Mouse (Mus musculus): Measurements from ENCODE around the gene Nap1l2. TPM values are rescaled to one million over a fixed set of nuclear protein-coding genes. Genes with fewer than 3 reads are reported as not detected.

Nap1l2 gene
- polyA plus RNA-seq (2012; rRNA removed): 0.79 and 0.98 TPM in 2 replicates
- 1.2 and 1.5 TPM in 2 replicates for polyA plus RNA-seq (2014; fragmentation: Nextera tagmentation; extraction: Ambion mirVana)

GRCm38 (mm10) chrX:103186431-103186786 lies at the start of gene Nap1l2:
TSS of gene Nap1l2 (minus strand) at chrX:103186640.
- Histone ChIP-seq H3K27ac (replicated peaks; ENCODE audit: low read depth, low read length) (no peak within 1 kb of the TSS), H3K4me2 (replicated peaks; ENCODE audit: low read depth, low read length, severe bottlenecking) (peak within 1 kb of the TSS; percentile 51), H3K4me1 (ENCODE audit: control insufficient read depth, insufficient read depth, low read length) (no peaks in the 10 kb centered on the region), H3K9ac (ENCODE audit: low read depth, low read length, severe bottlenecking) (peak within 1 kb of the TSS; percentile 40; the same call in 1 of the 2 replicates), H3K36me3 (ENCODE audit: control insufficient read depth, insufficient read depth, low read length) (no peaks in the 10 kb centered on the region), H3K9me3 (ENCODE audit: control insufficient read depth, low read length) (no peaks in the 10 kb centered on the region), H3K27me3 (ENCODE audit: control insufficient read depth, insufficient read depth, low read length) (peaks cover 6% of the 10 kb centered on the region), H3K4me3 (replicated peaks; ENCODE audit: low read length) (peak within 1 kb of the TSS; percentile 37)
- DNase-seq (ENCODE audit: low spot score) (peak; percentile 44), ATAC-seq (ENCODE audit: low FRiP score, low read depth) (peak; percentile 44; the same call in 1 of the 2 replicates)
- 22% methylated on average over 13 of the region's 13 CpGs for WGBS
- TF ChIP-seq POLR2A (IDR thresholded peaks at IDR 0.05; ENCODE audit: borderline replicate concordance, extremely low read depth, insufficient read depth, insufficient read length): 0 out of 2 replicates have a peak, but pooled peaks have one; percentile 33

- Histone ChIP-seq H3K27ac (replicated peaks; ENCODE audit: low read depth, low read length) (no peak overlapping the region), H3K4me3 (replicated peaks; ENCODE audit: low read length) (no peak overlapping the region), H3K27me3 (ENCODE audit: control insufficient read depth, insufficient read depth, low read length) (no peaks in the 10 kb centered on the region), H3K9me3 (ENCODE audit: control insufficient read depth, low read length) (no peaks in the 10 kb centered on the region), H3K9ac (ENCODE audit: low read depth, low read length, severe bottlenecking) (no peak overlapping the region), H3K4me1 (ENCODE audit: control insufficient read depth, insufficient read depth, low read length) (no peaks in the 10 kb centered on the region), H3K36me3 (ENCODE audit: control insufficient read depth, insufficient read depth, low read length) (no peaks in the 10 kb centered on the region), H3K4me2 (replicated peaks; ENCODE audit: low read depth, low read length, severe bottlenecking) (no peak overlapping the region)
- no peak for TF ChIP-seq POLR2A (IDR thresholded peaks at IDR 0.05; ENCODE audit: borderline replicate concordance, extremely low read depth, insufficient read depth, insufficient read length)
- no peak for DNase-seq (ENCODE audit: low spot score)
- no peak for ATAC-seq (ENCODE audit: low FRiP score, low read depth)
- WGBS: 58% methylated on average over 4 of the region's 4 CpGs
Observed at GRCm38 (mm10) chrX:103215251-103215650, 28.8 kb upstream of the Nap1l2 start.

GRCm38 (mm10) chrX:103186829-103187228 lies 389 bp upstream of the Nap1l2 start:
- H3K4me1 ChIP-seq (ENCODE audit: control insufficient read depth, insufficient read depth, low read length): no peaks in the 10 kb centered on the region
- no peaks in the 10 kb centered on the region for H3K36me3 ChIP-seq (ENCODE audit: control insufficient read depth, insufficient read depth, low read length)
- ATAC-seq (ENCODE audit: low FRiP score, low read depth): no peak

GRCm38 (mm10) chrX:103185781-103186430 lies 534 bp downstream of the Nap1l2 start:
- H3K27me3 ChIP-seq (ENCODE audit: control insufficient read depth, insufficient read depth, low read length): peaks cover 6% of the 10 kb centered on the region
- ATAC-seq (ENCODE audit: low FRiP score, low read depth): no peak
- H3K4me2 ChIP-seq (replicated peaks; ENCODE audit: low read depth, low read length, severe bottlenecking): peak overlapping the region; percentile 51
- H3K9me3 ChIP-seq (ENCODE audit: control insufficient read depth, low read length): no peaks in the 10 kb centered on the region
- peak overlapping the region; percentile 40; the same call in 1 of the 2 replicates for H3K9ac ChIP-seq (ENCODE audit: low read depth, low read length, severe bottlenecking)
- H3K4me1 ChIP-seq (ENCODE audit: control insufficient read depth, insufficient read depth, low read length): no peaks in the 10 kb centered on the region
- no peak for TF ChIP-seq POLR2A (IDR thresholded peaks at IDR 0.05; ENCODE audit: borderline replicate concordance, extremely low read depth, insufficient read depth, insufficient read length)
- peak overlapping the region; percentile 37 for H3K4me3 ChIP-seq (replicated peaks; ENCODE audit: low read length)
- DNase-seq (ENCODE audit: low spot score): no peak
- H3K36me3 ChIP-seq (ENCODE audit: control insufficient read depth, insufficient read depth, low read length): no peaks in the 10 kb centered on the region
- 20% methylated on average over 20 of the region's 20 CpGs for WGBS
- no peak overlapping the region for H3K27ac ChIP-seq (replicated peaks; ENCODE audit: low read depth, low read length)

More at GRCm38 (mm10) chrX:103186829-103187228, 389 bp upstream of the Nap1l2 start:
- H3K27me3 ChIP-seq (ENCODE audit: control insufficient read depth, insufficient read depth, low read length): peaks cover 6% of the 10 kb centered on the region
- no peak for TF ChIP-seq POLR2A (IDR thresholded peaks at IDR 0.05; ENCODE audit: borderline replicate concordance, extremely low read depth, insufficient read depth, insufficient read length)
- H3K27ac ChIP-seq (replicated peaks; ENCODE audit: low read depth, low read length): no peak overlapping the region
- H3K9me3 ChIP-seq (ENCODE audit: control insufficient read depth, low read length): no peaks in the 10 kb centered on the region
- WGBS: 35% methylated on average over 1 of the region's 1 CpGs
- peak overlapping the region; percentile 51; the same call in 1 of the 2 replicates for H3K4me2 ChIP-seq (replicated peaks; ENCODE audit: low read depth, low read length, severe bottlenecking)
- H3K9ac ChIP-seq (ENCODE audit: low read depth, low read length, severe bottlenecking): no peak overlapping the region
- DNase-seq (ENCODE audit: low spot score): no peak
- H3K4me3 ChIP-seq (replicated peaks; ENCODE audit: low read length): peak overlapping the region; percentile 37

GRCm38 (mm10) chrX:103183536-103183935 lies 2.9 kb downstream of the Nap1l2 start:
- no peak overlapping the region for H3K9ac ChIP-seq (ENCODE audit: low read depth, low read length, severe bottlenecking)
- no peak overlapping the region for H3K27ac ChIP-seq (replicated peaks; ENCODE audit: low read depth, low read length)
- H3K9me3 ChIP-seq (ENCODE audit: control insufficient read depth, low read length): no peaks in the 10 kb centered on the region
- DNase-seq (ENCODE audit: low spot score) (no peak), ATAC-seq (ENCODE audit: low FRiP score, low read depth) (no peak)
- no peaks in the 10 kb centered on the region for H3K36me3 ChIP-seq (ENCODE audit: control insufficient read depth, insufficient read depth, low read length)
- H3K4me2 ChIP-seq (replicated peaks; ENCODE audit: low read depth, low read length, severe bottlenecking): no peak overlapping the region
- TF ChIP-seq POLR2A (IDR thresholded peaks at IDR 0.05; ENCODE audit: borderline replicate concordance, extremely low read depth, insufficient read depth, insufficient read length): no peak
- no peaks in the 10 kb centered on the region for H3K4me1 ChIP-seq (ENCODE audit: control insufficient read depth, insufficient read depth, low read length)
- H3K27me3 ChIP-seq (ENCODE audit: control insufficient read depth, insufficient read depth, low read length): peaks cover 6% of the 10 kb centered on the region
- no peak overlapping the region for H3K4me3 ChIP-seq (replicated peaks; ENCODE audit: low read length)
